In genomic region chr16:3983146-3983700, GRCm38 (mm10) we compare ENCODE assay signal across 21 mouse cellular contexts. TPM values are rescaled to one million over a fixed set of nuclear protein-coding genes. Genes with fewer than 3 reads are reported as not detected.
DNase-seq lines count a peak whose midpoint lies in the region; TF ChIP-seq lines count a peak whose summit lies in the region.
"Had no signal": no experiment of that assay in that cellular context is flagged by ENCODE, and none has a peak within 500 bp of the region (broad histone marks: within the 10 kb centered on the region; RNA-seq: fewer than 3 reads in every experiment).

No protein-coding gene starts in this region.

- WGBS in spleen, adult 2 months: 33% methylated on average over 7 of the region's 7 CpGs
- WGBS in heart, adult 2 months: 70% methylated on average over 7 of the region's 7 CpGs

- H3K27me3 ChIP-seq in ES-Bruce4 (ENCODE audit: control insufficient read depth, insufficient read depth, low read length, poor library complexity, severe bottlenecking): no peaks in the 10 kb centered on the region
- H3K27me3 ChIP-seq in spleen, adult 2 months (ENCODE audit: control insufficient read depth, insufficient read depth, low read length): no peaks in the 10 kb centered on the region
- no peaks in the 10 kb centered on the region for H3K27me3 ChIP-seq in heart, adult 2 months (ENCODE audit: control insufficient read depth, insufficient read depth, low read length)
- H3K27me3 ChIP-seq: embryonic facial prominence, embryonic 15.5 days; forebrain, embryonic 15.5 days; heart, embryonic 13.5 days; hindbrain, embryonic 13.5 days; intestine, embryonic 15.5 days had no signal

- TF ChIP-seq CTCF in ES-Bruce4 (IDR thresholded peaks at IDR 0.05; ENCODE audit: low read depth, low read length): no peak
- TF ChIP-seq CTCF in spleen, adult 2 months (IDR thresholded peaks at IDR 0.05; ENCODE audit: extremely low read depth, insufficient read depth, insufficient read length, insufficient replicate concordance): no peak
- TF ChIP-seq CTCF in heart, adult 2 months (IDR thresholded peaks at IDR 0.05): no peak

- peaks cover 30% of the 10 kb centered on the region for H3K36me3 ChIP-seq in ES-Bruce4 (ENCODE audit: control insufficient read depth, insufficient read depth, low read length, poor library complexity, severe bottlenecking)
- peaks cover 34% of the 10 kb centered on the region for H3K36me3 ChIP-seq in spleen, adult 2 months (ENCODE audit: control insufficient read depth, insufficient read depth, low read length)
- no peaks in the 10 kb centered on the region for H3K36me3 ChIP-seq in heart, adult 2 months (ENCODE audit: control insufficient read depth, insufficient read depth, low read length)

- no peak overlapping the region for H3K27ac ChIP-seq in ES-Bruce4 (ENCODE audit: insufficient read depth, low read length)
- peak overlapping the region; percentile 50 for H3K27ac ChIP-seq in spleen, adult 2 months (ENCODE audit: insufficient read depth, low read length)
- H3K27ac ChIP-seq in heart, adult 2 months: no peak overlapping the region
- H3K27ac ChIP-seq: embryonic facial prominence, embryonic 15.5 days; forebrain, embryonic 15.5 days; heart, embryonic 13.5 days; hindbrain, embryonic 13.5 days; intestine, embryonic 15.5 days had no signal

- no peaks in the 10 kb centered on the region for H3K9me3 ChIP-seq in ES-Bruce4 (replicated peaks; ENCODE audit: control insufficient read depth, insufficient read depth, low read length, poor library complexity, severe bottlenecking)
- H3K9me3 ChIP-seq: embryonic facial prominence, embryonic 15.5 days; forebrain, embryonic 15.5 days; heart, embryonic 13.5 days; hindbrain, embryonic 13.5 days; intestine, embryonic 15.5 days had no signal

- intact Hi-C loops in heart, adult 2 months (cut with DNase I): no loop called here

- no peak for TF ChIP-seq POLR2A in ES-Bruce4 (IDR thresholded peaks at IDR 0.05; ENCODE audit: insufficient read depth, low read length)
- no peak for TF ChIP-seq POLR2A in spleen, adult 2 months (IDR thresholded peaks at IDR 0.05; ENCODE audit: low read depth, low read length)
- no peak for TF ChIP-seq POLR2A in heart, adult 2 months (IDR thresholded peaks at IDR 0.05; ENCODE audit: insufficient read depth, low read depth, low read length)

- no peaks in the 10 kb centered on the region for H3K79me2 ChIP-seq in heart, adult 2 months (replicated peaks; ENCODE audit: control insufficient read depth, insufficient read depth, low read length)

- peak; percentile 45 to 57 for DNase-seq in spleen, adult 18-20 months
- DNase-seq in spleen, adult 12 weeks (ENCODE audit: low spot score): no peak
- peak; percentile 19 to 56 for DNase-seq in spleen, adult 2 months (ENCODE audit: low read depth in 1 of 2, low spot score in 2 of 2)
- no peak for DNase-seq in gastrocnemius, postnatal 4 days (ENCODE audit: low spot score in 2 of 2)
- no peak for DNase-seq in heart, adult 2 months
- no peak for DNase-seq in frontal cortex, adult 2 months (ENCODE audit: extremely low spot score in 1 of 2, low spot score in 1 of 2)
- DNase-seq: adrenal gland, adult 8-10 months; adrenal gland, postnatal 36 days; cerebellum, adult 11 months; cerebellum, adult 8-10 months; cerebellum, postnatal 14 days; embryo, embryonic 11 days; gastrocnemius, postnatal 10 days; heart, postnatal 4 days had no signal

- no peaks in the 10 kb centered on the region for H3K4me1 ChIP-seq in ES-Bruce4 (ENCODE audit: control insufficient read depth, insufficient read depth, low read length)
- H3K4me1 ChIP-seq in spleen, adult 2 months (ENCODE audit: control insufficient read depth, insufficient read depth, insufficient read length): peaks cover 14% of the 10 kb centered on the region; the same call in 1 of the 2 replicates
- no peaks in the 10 kb centered on the region for H3K4me1 ChIP-seq in heart, adult 2 months (ENCODE audit: control insufficient read depth, insufficient read depth, low read length)
- H3K4me1 ChIP-seq: embryonic facial prominence, embryonic 15.5 days; forebrain, embryonic 15.5 days; heart, embryonic 13.5 days; hindbrain, embryonic 13.5 days; intestine, embryonic 15.5 days had no signal

- H3K9ac ChIP-seq in ES-Bruce4 (ENCODE audit: low read depth, poor library complexity, severe bottlenecking): no peak overlapping the region
- no peak overlapping the region for H3K9ac ChIP-seq in heart, adult 2 months (ENCODE audit: low read depth, low read length)
- H3K9ac ChIP-seq: embryonic facial prominence, embryonic 15.5 days; forebrain, embryonic 15.5 days; heart, embryonic 13.5 days; hindbrain, embryonic 13.5 days; intestine, embryonic 15.5 days had no signal

- no peak overlapping the region for H3K4me3 ChIP-seq in ES-Bruce4 (ENCODE audit: low read depth, low read length)
- H3K4me3 ChIP-seq in spleen, adult 2 months (ENCODE audit: extremely low read depth, insufficient read depth, insufficient read length): no peak overlapping the region
- no peak overlapping the region for H3K4me3 ChIP-seq in heart, adult 2 months
- H3K4me3 ChIP-seq: embryonic facial prominence, embryonic 15.5 days; erythroblast, embryonic 14.5 days; forebrain, embryonic 15.5 days; heart, embryonic 13.5 days; hindbrain, embryonic 13.5 days; intestine, embryonic 15.5 days had no signal

- peak; percentile 75 for TF ChIP-seq EP300 in ES-Bruce4 (IDR thresholded peaks at IDR 0.05; ENCODE audit: insufficient read depth, low read depth, low read length)
- no peak for TF ChIP-seq EP300 in heart, adult 2 months (IDR thresholded peaks at IDR 0.05; ENCODE audit: insufficient read depth, low read depth, low read length)

RNA-seq across cellular contexts. Expression of gene Nlrc3, which starts 6.8 kb away (rescaled TPM):
- 0.49 and 0.84 TPM in 2 replicates for polyA plus RNA-seq in ES-Bruce4 (2011; ENCODE audit: insufficient read depth, insufficient read length, low read depth, missing spikeins)
- polyA plus RNA-seq in spleen, adult 2 months (2012; rRNA removed): 34.6 and 52.0 TPM in 2 replicates
- total RNA-seq in gastrocnemius, postnatal 4 days (2021): 1 to 10 TPM; 2.5 to 3.6 TPM
- 1 to 10 TPM; 1.1 to 1.2 TPM for total RNA-seq in heart, adult 2 months (2021)
- 2.8 and 3.2 TPM in 2 replicates for polyA plus RNA-seq in heart, adult 2 months (2012; rRNA removed)
- polyA plus RNA-seq in frontal cortex, adult 2 months (2012; rRNA removed): 2.5 and 2.6 TPM in 2 replicates
- polyA plus RNA-seq: erythroblast, embryonic 14.5 days had no signal

RNA-seq across cellular contexts. Expression of gene Slx4, which starts 20.3 kb away (rescaled TPM):
- 33.5 and 39.5 TPM in 2 replicates for polyA plus RNA-seq in ES-Bruce4 (2011; ENCODE audit: insufficient read depth, insufficient read length, low read depth, missing spikeins)
- 26.5 and 29.6 TPM in 2 replicates for polyA plus RNA-seq in spleen, adult 2 months (2012; rRNA removed)
- 10 to 100 TPM; 20.8 to 21.0 TPM for total RNA-seq in gastrocnemius, postnatal 4 days (2021)
- 1 to 10 TPM; 6.4 to 9.4 TPM for total RNA-seq in heart, adult 2 months (2021)
- 7.7 and 9.8 TPM in 2 replicates for polyA plus RNA-seq in heart, adult 2 months (2012; rRNA removed)
- 32.6 and 33.8 TPM in 2 replicates for polyA plus RNA-seq in frontal cortex, adult 2 months (2012; rRNA removed)

RNA-seq across cellular contexts. Expression of gene Dnase1, which starts 53.5 kb away (rescaled TPM):
- not detected in 2 replicates for polyA plus RNA-seq in ES-Bruce4 (2011; ENCODE audit: insufficient read depth, insufficient read length, low read depth, missing spikeins)
- 0.14 and 0.37 TPM in 2 replicates for polyA plus RNA-seq in spleen, adult 2 months (2012; rRNA removed)
- total RNA-seq in gastrocnemius, postnatal 4 days (2021): not detected
- total RNA-seq in heart, adult 2 months (2021): not detected
- not detected in 2 replicates for polyA plus RNA-seq in heart, adult 2 months (2012; rRNA removed)
- 0.29 and 0.42 TPM in 2 replicates for polyA plus RNA-seq in frontal cortex, adult 2 months (2012; rRNA removed)
- total RNA-seq: adrenal gland, adult 8-10 months; adrenal gland, postnatal 36 days; gastrocnemius, postnatal 10 days; heart, postnatal 4 days had no signal
- polyA plus RNA-seq: erythroblast, embryonic 14.5 days had no signal

Comparison
In these comparisons a context has a peak if more than half of its experiments do, and no peak if none do; other contexts are left out.
1. DNase-seq: peak in spleen, adult 18-20 months (2 of 2) and spleen, adult 2 months (2 of 2); none in spleen, adult 12 weeks (single experiment), gastrocnemius, postnatal 4 days (0 of 2), heart, adult 2 months (0 of 2) and frontal cortex, adult 2 months (0 of 2).